Mouse (Mus musculus) intestine, embryonic 16.5 days (tissue): ENCODE data around the gene Angptl1. TPM values are rescaled to one million over a fixed set of nuclear protein-coding genes. Genes with fewer than 3 reads are reported as not detected.

Experiments used
- ATAC-seq: fragments of 200-750 bp; cut with Nextera tagmentation; 2 replicates; pipeline ENCODE4 v1.8.0; 2017; ENCODE audit warnings: moderate TSS enrichment, moderate library complexity
- H3K27ac ChIP-seq: fragments of 300-500 bp; sonication (generic); 2 replicates; pipeline ENCODE4 v1.5.1; 2014; ENCODE audit warnings: mild to moderate bottlenecking, low read length
- H3K27me3 ChIP-seq: fragments of 300-500 bp; sonication (generic); replicated peaks from 2 replicates; pipeline ENCODE4 v1.6.1; 2014; ENCODE audit warnings: low read length, control low read depth, mixed read lengths; ENCODE audit not compliant: control insufficient read depth, insufficient read depth
- H3K36me3 ChIP-seq: fragments of 300-500 bp; sonication (generic); 2 replicates; pipeline ENCODE4 v1.6.1; 2014; ENCODE audit warnings: low read length, control low read depth; ENCODE audit not compliant: control insufficient read depth, insufficient read depth
- H3K4me1 ChIP-seq: fragments of 300-500 bp; sonication (generic); 2 replicates; pipeline ENCODE4 v1.6.1; 2014; ENCODE audit warnings: low read length, control low read depth, mixed read lengths; ENCODE audit not compliant: control insufficient read depth, insufficient read depth
- H3K4me2 ChIP-seq: fragments of 300-500 bp; sonication (generic); 2 replicates; pipeline ENCODE4 v1.6.1; 2014; ENCODE audit warnings: low read depth, low read length, control low read depth
- H3K4me3 ChIP-seq: fragments of 300-500 bp; sonication (generic); 2 replicates; pipeline ENCODE4 v1.5.1; 2014; ENCODE audit warnings: mild to moderate bottlenecking, low read length
- H3K9ac ChIP-seq: fragments of 300-500 bp; sonication (generic); 2 replicates; pipeline ENCODE4 v1.6.1; 2014; ENCODE audit warnings: low read depth, low read length
- H3K9me3 ChIP-seq: fragments of 300-500 bp; sonication (generic); 2 replicates; pipeline ENCODE4 v1.6.1; 2016; ENCODE audit warnings: low read length, control low read depth; ENCODE audit not compliant: control insufficient read depth
- WGBS: fragments of 180-500 bp; shearing (Covaris S2); extraction: QIAGEN DNeasy Blood & Tissue Kit; methylation state at CpG from one replicate; pipeline ENCODE4 v1.1.7; 2014; 5-methylcytosine and 5-hydroxymethylcytosine counted together
- polyA plus RNA-seq: library from polyadenylated mRNA; unstranded; fragments of >200 nt; fragmentation: Nextera tagmentation; extraction: Ambion mirVana; gene quantifications from 2 replicates; pipeline ENCODE4 v1.2.1, GENCODE M21; 2015

Gene Angptl1
- polyA plus RNA-seq, 1 experiment from 2014 or later, result 29.4 TPM

DNA sequence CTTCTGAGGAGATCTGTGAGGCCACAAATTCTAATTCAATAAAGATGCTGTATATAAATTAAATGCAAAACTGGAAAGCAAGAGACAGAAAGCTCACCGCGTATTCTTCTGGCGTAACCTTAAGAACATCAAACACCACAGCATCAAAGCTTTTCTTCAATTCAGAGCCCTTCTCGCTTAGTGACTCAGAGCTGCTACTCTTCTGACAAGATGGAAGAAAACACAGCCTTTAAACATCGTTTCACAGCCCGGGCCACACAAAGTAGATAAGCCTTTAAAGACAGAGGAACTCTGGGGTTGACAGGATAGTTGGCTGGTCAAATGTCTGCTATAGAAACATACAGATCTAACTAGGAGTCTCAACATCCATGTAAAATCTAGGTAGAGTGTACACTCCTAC is 63.3 kb downstream of the Angptl1 start:
- no peak for ATAC-seq
- H3K4me2 ChIP-seq, result no peak overlapping the region
- H3K4me3 ChIP-seq, result no peak overlapping the region
- no peaks in the 10 kb centered on the region for H3K27me3 ChIP-seq
- no peak overlapping the region for H3K9ac ChIP-seq
- no peaks in the 10 kb centered on the region for H3K4me1 ChIP-seq
- H3K36me3 ChIP-seq, result no peaks in the 10 kb centered on the region
- 86% methylated on average over 6 of the region's 6 CpGs for WGBS
- H3K27ac ChIP-seq, result no peak overlapping the region
- no peaks in the 10 kb centered on the region for H3K9me3 ChIP-seq

DNA sequence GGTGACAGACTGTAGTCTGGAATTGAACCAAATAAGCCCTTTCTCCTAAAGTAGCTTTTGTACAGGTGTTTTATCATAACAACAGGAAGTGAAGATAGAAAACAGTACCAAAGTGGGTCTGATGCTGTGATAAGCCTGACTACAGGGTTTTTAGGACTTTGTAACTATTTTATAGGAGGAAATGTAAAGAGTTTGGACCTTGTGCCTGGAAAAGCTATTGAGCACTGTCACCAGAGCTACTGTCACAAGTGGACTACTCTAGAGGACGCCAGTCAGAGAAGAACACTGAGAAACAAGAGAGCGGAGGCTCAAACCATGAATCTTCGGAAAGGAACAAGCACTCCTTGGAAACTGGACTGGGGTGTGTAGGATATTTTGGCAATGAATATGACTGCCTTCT is 65.5 kb downstream of the Angptl1 start:
- Histone ChIP-seq H3K4me1 (no peaks in the 10 kb centered on the region), H3K9ac (no peak overlapping the region), H3K36me3 (no peaks in the 10 kb centered on the region), H3K27ac (no peak overlapping the region), H3K4me3 (no peak overlapping the region), H3K9me3 (no peaks in the 10 kb centered on the region), H3K4me2 (no peak overlapping the region), H3K27me3 (no peaks in the 10 kb centered on the region)
- 88% methylated on average over 3 of the region's 3 CpGs for WGBS
- ATAC-seq, result peak; percentile 79

DNA sequence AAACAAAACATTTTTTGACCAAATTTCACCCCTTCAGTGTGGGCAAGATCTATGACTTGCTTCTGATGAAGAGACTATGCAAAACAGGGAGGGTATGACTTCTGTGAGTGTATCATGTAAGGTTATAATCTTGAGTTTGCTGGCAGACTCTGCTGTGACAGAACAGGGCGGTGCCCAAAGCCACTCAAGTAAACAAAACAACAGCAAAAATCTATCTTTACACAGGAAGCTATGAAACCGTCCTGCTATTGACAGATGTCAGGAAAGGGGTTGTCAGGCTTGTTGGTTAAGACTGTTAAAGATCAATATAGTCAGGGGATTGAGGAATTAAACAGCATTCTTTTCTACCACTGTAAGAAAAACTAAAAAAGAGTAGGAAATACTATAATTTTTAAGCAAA is 67.3 kb downstream of the Angptl1 start:
- Histone ChIP-seq H3K27me3 (no peaks in the 10 kb centered on the region), H3K9ac (no peak overlapping the region), H3K27ac (no peak overlapping the region), H3K4me2 (no peak overlapping the region), H3K4me3 (no peak overlapping the region), H3K36me3 (no peaks in the 10 kb centered on the region), H3K9me3 (no peaks in the 10 kb centered on the region), H3K4me1 (no peaks in the 10 kb centered on the region)
- 66% methylated on average over 2 of the region's 2 CpGs for WGBS
- ATAC-seq, result no peak

DNA sequence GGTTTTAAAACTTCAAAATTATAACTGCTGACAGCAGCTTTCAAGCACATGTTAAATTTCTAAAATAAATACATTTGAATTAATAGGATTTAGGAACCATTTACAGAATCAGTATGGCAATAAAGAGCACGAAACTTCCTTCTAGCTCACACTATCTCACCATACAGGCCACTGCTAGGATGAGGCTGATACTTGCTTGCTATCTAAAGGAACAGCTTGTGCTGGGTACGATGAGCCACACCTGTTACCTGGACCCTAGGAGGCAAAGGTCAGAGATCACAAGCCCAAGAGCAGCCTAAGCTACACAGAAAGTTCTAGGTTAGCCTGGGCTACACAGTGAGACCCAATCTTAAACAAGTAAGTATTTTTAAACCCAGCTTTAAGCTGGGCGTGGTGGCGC is 70.9 kb downstream of the Angptl1 start:
- 0 out of 2 replicates have a peak, but pooled peaks have one; percentile 65 for ATAC-seq
- Histone ChIP-seq H3K9ac (no peak overlapping the region), H3K4me2 (no peak overlapping the region), H3K9me3 (no peaks in the 10 kb centered on the region), H3K27ac (no peak overlapping the region), H3K4me1 (0 out of 2 replicates have a peak, but pooled peaks cover 3% of the 10 kb centered on the region), H3K36me3 (no peaks in the 10 kb centered on the region), H3K27me3 (no peaks in the 10 kb centered on the region), H3K4me3 (no peak overlapping the region)
- WGBS, result 88% methylated on average over 4 of the region's 4 CpGs

DNA sequence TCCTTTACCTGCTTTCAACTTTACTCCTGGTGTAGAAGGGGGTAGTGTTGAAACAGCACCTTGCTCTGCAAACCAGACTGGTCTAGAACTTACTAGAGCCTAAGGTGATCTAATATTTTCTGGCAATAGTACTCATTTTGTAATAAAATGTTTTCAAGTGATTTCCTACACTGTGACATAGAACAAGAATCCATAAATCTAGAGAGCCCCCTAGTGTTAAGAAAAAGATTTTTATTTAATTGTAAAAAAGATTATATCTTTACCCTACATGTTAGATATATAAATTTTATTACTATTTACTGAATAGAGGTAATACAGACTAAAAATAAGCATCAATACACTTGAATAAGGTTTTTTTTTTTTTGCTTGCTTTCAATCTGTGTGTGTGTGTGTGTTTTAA is 71.5 kb downstream of the Angptl1 start:
- Histone ChIP-seq H3K4me3 (no peak overlapping the region), H3K27ac (no peak overlapping the region), H3K9ac (no peak overlapping the region), H3K9me3 (no peaks in the 10 kb centered on the region), H3K4me2 (no peak overlapping the region), H3K4me1 (0 out of 2 replicates have a peak, but pooled peaks cover 3% of the 10 kb centered on the region), H3K36me3 (no peaks in the 10 kb centered on the region), H3K27me3 (no peaks in the 10 kb centered on the region)
- ATAC-seq, result no peak

Other genes starting within 250 kb of the Angptl1 start
- gene Tor3a, start 164.2 kb upstream of the Angptl1 start, polyA plus RNA-seq, result 6.8 and 7.0 TPM in 2 replicates
- 38.6 and 47.1 TPM in 2 replicates for gene Fam20b, start 119.5 kb upstream of the Angptl1 start, polyA plus RNA-seq
- 24.1 and 30.6 TPM in 2 replicates for gene Ralgps2, start 101.1 kb downstream of the Angptl1 start, polyA plus RNA-seq